Mouse (Mus musculus): Measurements from ENCODE around the gene Sulf2. TPM values are rescaled to one million over a fixed set of nuclear protein-coding genes. Genes with fewer than 3 reads are reported as not detected.

Sulf2 gene
- total and polyA plus RNA-seq, 3 experiments = not detected

- TF ChIP-seq MYC (IDR thresholded peaks at IDR 0.05; ENCODE audit: low read depth, low read length) = no peak
- no peak for TF ChIP-seq TCF12 (IDR thresholded peaks at IDR 0.05; ENCODE audit: low read depth, low read length)
- Histone ChIP-seq H3K9ac (ENCODE audit: control insufficient read depth, low read depth, low read length, poor library complexity, severe bottlenecking) (no peak overlapping the region), H3K4me1 (ENCODE audit: control insufficient read depth in 1 of 2, insufficient read depth in 2 of 2, low read length in 2 of 2) (peaks cover under 1 to 5% of the 10 kb centered on the region in 2 experiments; a peak in 1 of 4 replicates), H3K27ac (ENCODE audit: control insufficient read depth, low read depth, low read length) (no peak overlapping the region), H3K9me3 (replicated peaks; ENCODE audit: insufficient read depth, low read length) (no peaks in the 10 kb centered on the region), H3K27me3 (ENCODE audit: control insufficient read depth in 1 of 2, insufficient read depth in 2 of 2, low read length in 2 of 2) (no peaks in the 10 kb centered on the region), H3K36me3 (ENCODE audit: control insufficient read depth in 1 of 2, insufficient read depth in 2 of 2, low read length in 2 of 2) (0 out of 4 replicates have a peak, but pooled peaks cover 0 to 2% of the 10 kb centered on the region in 2 experiments), H3K79me2 (ENCODE audit: control insufficient read depth, insufficient read depth, low read length, poor library complexity) (peaks cover 9% of the 10 kb centered on the region; the same call in 1 of the 2 replicates), H3K4me3 (ENCODE audit: control insufficient read depth in 1 of 2, insufficient read depth in 1 of 2, low read depth in 2 of 2, low read length in 2 of 2) (no peak overlapping the region)
- DNase-seq (ENCODE audit: low read depth, low spot score) = no peak
Observed at GRCm38 (mm10) chr2:166024621-166025020, 130.8 kb downstream of the Sulf2 start.

- Histone ChIP-seq H3K79me2 (ENCODE audit: control insufficient read depth, insufficient read depth, low read length, poor library complexity) (peaks cover 7% of the 10 kb centered on the region; the same call in 1 of the 2 replicates), H3K4me1 (ENCODE audit: control insufficient read depth in 1 of 2, insufficient read depth in 2 of 2, low read length in 2 of 2) (peaks cover 0 to 5% of the 10 kb centered on the region in 2 experiments; a peak in 1 of 4 replicates)
- TF ChIP-seq USF2 (IDR thresholded peaks at IDR 0.05; ENCODE audit: borderline replicate concordance in 1 of 2, insufficient read depth in 1 of 2, low read depth in 1 of 2, low read length in 2 of 2) (no peak), POLR2A (IDR thresholded peaks at IDR 0.05; ENCODE audit: control insufficient read depth in 1 of 2, insufficient read depth in 1 of 2, low read depth in 1 of 2, low read length in 2 of 2, poor library complexity in 1 of 2) (no peak), NRF1 (IDR thresholded peaks at IDR 0.05; ENCODE audit: insufficient read depth, low read depth, low read length, poor library complexity, severe bottlenecking) (no peak), ETS1 (IDR thresholded peaks at IDR 0.05; ENCODE audit: low read depth, low read length) (no peak), RAD21 (IDR thresholded peaks at IDR 0.05; ENCODE audit: low read depth, low read length) (no peak), JUND (IDR thresholded peaks at IDR 0.05; ENCODE audit: low read depth, low read length) (no peak), MEF2A (IDR thresholded peaks at IDR 0.05; ENCODE audit: extremely low read depth, insufficient replicate concordance, low read depth, low read length, poor library complexity, severe bottlenecking) (no peak), ZNF384 (IDR thresholded peaks at IDR 0.05; ENCODE audit: low read depth, low read length) (no peak), KAT2A (conservative IDR thresholded peaks at IDR 0.05; ENCODE audit: low read depth, low read length) (no peak)
Observed at GRCm38 (mm10) chr2:166024079-166024478, 131.4 kb downstream of the Sulf2 start.

More at GRCm38 (mm10) chr2:166024079-166024478, 131.4 kb downstream of the Sulf2 start:
- no peak for DNase-seq (ENCODE audit: low read depth, low spot score)
- H3K4me3 ChIP-seq (ENCODE audit: control insufficient read depth in 1 of 2, insufficient read depth in 1 of 2, low read depth in 2 of 2, low read length in 2 of 2) = no peak overlapping the region
- 0 out of 4 replicates have a peak, but pooled peaks cover 0 to 2% of the 10 kb centered on the region in 2 experiments for H3K36me3 ChIP-seq (ENCODE audit: control insufficient read depth in 1 of 2, insufficient read depth in 2 of 2, low read length in 2 of 2)
- no peak overlapping the region for H3K9ac ChIP-seq (ENCODE audit: control insufficient read depth, low read depth, low read length, poor library complexity, severe bottlenecking)
- H3K27ac ChIP-seq (ENCODE audit: control insufficient read depth, low read depth, low read length) = no peak overlapping the region
- H3K9me3 ChIP-seq (replicated peaks; ENCODE audit: insufficient read depth, low read length) = no peaks in the 10 kb centered on the region
- H3K27me3 ChIP-seq (ENCODE audit: control insufficient read depth in 1 of 2, insufficient read depth in 2 of 2, low read length in 2 of 2) = no peaks in the 10 kb centered on the region

Other genes starting within 250 kb of the Sulf2 start
- gene Ncoa3, start 163.0 kb downstream of the Sulf2 start, total RNA-seq (2012; rRNA removed) = 5.7 and 6.7 TPM in 2 replicates
- gene Ncoa3, start 163.0 kb downstream of the Sulf2 start, polyA plus RNA-seq (2012; ENCODE audit: insufficient read depth in 1 of 2, insufficient read length in 2 of 2, low read depth in 1 of 2, low replicate concordance in 2 of 2, missing spikeins in 1 of 2) = 10 to 100 TPM; 10.3 to 19.8 TPM